Mouse (Mus musculus) ES-Bruce4 (cell line): ENCODE data around the gene Uvrag.

Experiments
- CTCF ChIP-seq: IDR thresholded peaks from one replicate; pipeline ENCODE4 v1.8.1; 2011; ENCODE audit warnings: low read depth, low read length
- EP300 ChIP-seq: IDR thresholded peaks from 2 replicates; pipeline ENCODE4 v1.6.1; 2011; ENCODE audit warnings: low read depth, low read length; ENCODE audit not compliant: insufficient read depth
- POLR2A ChIP-seq: IDR thresholded peaks from one replicate; pipeline ENCODE4 v1.8.1; 2011; ENCODE audit warnings: low read length; ENCODE audit not compliant: insufficient read depth

GRCm38 (mm10) chr7:98855388-98855787 lies 285.6 kb downstream of the Uvrag start:
- TF ChIP-seq EP300 (no peak), POLR2A (no peak), CTCF (no peak)
